Mouse (Mus musculus): Measurements from ENCODE around the gene Spink4. TPM values are rescaled to one million over a fixed set of nuclear protein-coding genes. Genes with fewer than 3 reads are reported as not detected.

Spink4 gene
- polyA plus RNA-seq, 1 experiment from 2014 or later = not detected

GRCm38 (mm10) chr4:40885166-40885525, 34.7 kb upstream of the Spink4 start:
- no peaks in the 10 kb centered on the region for H3K9me3 ChIP-seq
- no peak overlapping the region for H3K4me2 ChIP-seq
- WGBS = 78% methylated on average over 2 of the region's 2 CpGs
- no peak overlapping the region for H3K4me3 ChIP-seq (replicated peaks)
- H3K4me1 ChIP-seq (replicated peaks) = peaks cover 4% of the 10 kb centered on the region; the same call in 1 of the 2 replicates
- H3K27me3 ChIP-seq = no peaks in the 10 kb centered on the region
- no peak overlapping the region for H3K27ac ChIP-seq
- no peak for ATAC-seq (ENCODE audit: insufficient number of reproducible peaks, insufficient read depth, low FRiP score, low TSS enrichment, low read depth)
- no peaks in the 10 kb centered on the region for H3K36me3 ChIP-seq
- H3K9ac ChIP-seq (replicated peaks) = no peak overlapping the region

GRCm38 (mm10) chr4:40885883-40886282, 34.0 kb upstream of the Spink4 start:
- Histone ChIP-seq H3K27ac (no peak overlapping the region), H3K36me3 (no peaks in the 10 kb centered on the region), H3K9me3 (no peaks in the 10 kb centered on the region), H3K27me3 (no peaks in the 10 kb centered on the region), H3K4me1 (replicated peaks) (peaks cover 4% of the 10 kb centered on the region; the same call in 1 of the 2 replicates), H3K4me2 (no peak overlapping the region), H3K9ac (replicated peaks) (no peak overlapping the region), H3K4me3 (replicated peaks) (no peak overlapping the region)
- ATAC-seq (ENCODE audit: insufficient number of reproducible peaks, insufficient read depth, low FRiP score, low TSS enrichment, low read depth) = no peak
- 78% methylated on average over 4 of the region's 4 CpGs for WGBS

GRCm38 (mm10) chr4:40888839-40889238, 31.0 kb upstream of the Spink4 start:
- H3K27me3 ChIP-seq = no peaks in the 10 kb centered on the region
- ATAC-seq (ENCODE audit: insufficient number of reproducible peaks, insufficient read depth, low FRiP score, low TSS enrichment, low read depth) = no peak

GRCm38 (mm10) chr4:40889252-40889651, 30.6 kb upstream of the Spink4 start:
- Histone ChIP-seq H3K27ac (no peak overlapping the region), H3K36me3 (no peaks in the 10 kb centered on the region), H3K4me3 (replicated peaks) (no peak overlapping the region), H3K27me3 (no peaks in the 10 kb centered on the region), H3K9me3 (no peaks in the 10 kb centered on the region), H3K9ac (replicated peaks) (no peak overlapping the region), H3K4me1 (replicated peaks) (peaks cover 2% of the 10 kb centered on the region; the same call in 1 of the 2 replicates), H3K4me2 (no peak overlapping the region)
- 47% methylated on average over 3 of the region's 3 CpGs for WGBS
- ATAC-seq (ENCODE audit: insufficient number of reproducible peaks, insufficient read depth, low FRiP score, low TSS enrichment, low read depth) = no peak

More at GRCm38 (mm10) chr4:40888839-40889238, 31.0 kb upstream of the Spink4 start:
- no peak overlapping the region for H3K4me2 ChIP-seq
- no peak overlapping the region for H3K9ac ChIP-seq (replicated peaks)
- H3K36me3 ChIP-seq = no peaks in the 10 kb centered on the region
- 0 out of 2 replicates have a peak overlapping the region, but pooled peaks have one; percentile 29 for H3K27ac ChIP-seq
- H3K9me3 ChIP-seq = no peaks in the 10 kb centered on the region
- 80% methylated on average over 11 of the region's 11 CpGs for WGBS
- H3K4me1 ChIP-seq (replicated peaks) = peaks cover 4% of the 10 kb centered on the region; the same call in 1 of the 2 replicates
- H3K4me3 ChIP-seq (replicated peaks) = no peak overlapping the region

- no peaks in the 10 kb centered on the region for H3K36me3 ChIP-seq
- H3K27ac ChIP-seq = no peak overlapping the region
- no peak overlapping the region for H3K4me3 ChIP-seq (replicated peaks)
- H3K9ac ChIP-seq (replicated peaks) = no peak overlapping the region
- no peak for ATAC-seq (ENCODE audit: insufficient number of reproducible peaks, insufficient read depth, low FRiP score, low TSS enrichment, low read depth)
- H3K4me2 ChIP-seq = no peak overlapping the region
- H3K9me3 ChIP-seq = no peaks in the 10 kb centered on the region
- WGBS = 83% methylated on average over 4 of the region's 4 CpGs
- no peaks in the 10 kb centered on the region for H3K27me3 ChIP-seq
- no peaks in the 10 kb centered on the region for H3K4me1 ChIP-seq (replicated peaks)
Observed at GRCm38 (mm10) chr4:40889983-40890382, 29.9 kb upstream of the Spink4 start.

- Histone ChIP-seq H3K36me3 (no peaks in the 10 kb centered on the region), H3K27ac (no peak overlapping the region), H3K4me1 (replicated peaks) (no peaks in the 10 kb centered on the region), H3K4me2 (no peak overlapping the region), H3K27me3 (no peaks in the 10 kb centered on the region), H3K9ac (replicated peaks) (no peak overlapping the region), H3K4me3 (replicated peaks) (no peak overlapping the region), H3K9me3 (no peaks in the 10 kb centered on the region)
- ATAC-seq (ENCODE audit: insufficient number of reproducible peaks, insufficient read depth, low FRiP score, low TSS enrichment, low read depth) = no peak
- WGBS = 75% methylated on average over 5 of the region's 5 CpGs
Observed at GRCm38 (mm10) chr4:40891206-40891605, 28.6 kb upstream of the Spink4 start.

GRCm38 (mm10) chr4:40895118-40895517, 24.7 kb upstream of the Spink4 start:
- H3K27me3 ChIP-seq = no peaks in the 10 kb centered on the region
- no peaks in the 10 kb centered on the region for H3K36me3 ChIP-seq
- ATAC-seq (ENCODE audit: insufficient number of reproducible peaks, insufficient read depth, low FRiP score, low TSS enrichment, low read depth) = no peak
- WGBS = 92% methylated on average over 3 of the region's 3 CpGs
- no peak overlapping the region for H3K4me2 ChIP-seq
- H3K4me3 ChIP-seq (replicated peaks) = no peak overlapping the region
- H3K27ac ChIP-seq = no peak overlapping the region
- H3K4me1 ChIP-seq (replicated peaks) = peaks cover 9% of the 10 kb centered on the region; the same call in 1 of the 2 replicates
- no peak overlapping the region for H3K9ac ChIP-seq (replicated peaks)
- H3K9me3 ChIP-seq = no peaks in the 10 kb centered on the region

GRCm38 (mm10) chr4:40895646-40896045, 24.2 kb upstream of the Spink4 start:
- Histone ChIP-seq H3K4me1 (replicated peaks) (peaks cover 9% of the 10 kb centered on the region; the same call in 1 of the 2 replicates), H3K36me3 (no peaks in the 10 kb centered on the region), H3K4me2 (no peak overlapping the region), H3K9me3 (no peaks in the 10 kb centered on the region), H3K27ac (no peak overlapping the region), H3K27me3 (no peaks in the 10 kb centered on the region), H3K4me3 (replicated peaks) (no peak overlapping the region), H3K9ac (replicated peaks) (no peak overlapping the region)
- ATAC-seq (ENCODE audit: insufficient number of reproducible peaks, insufficient read depth, low FRiP score, low TSS enrichment, low read depth) = no peak
- 94% methylated on average over 2 of the region's 2 CpGs for WGBS

GRCm38 (mm10) chr4:40898476-40899044, 21.3 kb upstream of the Spink4 start:
- 79% methylated on average over 6 of the region's 6 CpGs for WGBS
- H3K36me3 ChIP-seq = no peaks in the 10 kb centered on the region
- no peak overlapping the region for H3K4me2 ChIP-seq
- H3K4me3 ChIP-seq (replicated peaks) = no peak overlapping the region
- no peaks in the 10 kb centered on the region for H3K27me3 ChIP-seq
- H3K9ac ChIP-seq (replicated peaks) = no peak overlapping the region
- H3K4me1 ChIP-seq (replicated peaks) = peaks cover 9% of the 10 kb centered on the region; the same call in 1 of the 2 replicates
- no peak for ATAC-seq (ENCODE audit: insufficient number of reproducible peaks, insufficient read depth, low FRiP score, low TSS enrichment, low read depth)
- no peaks in the 10 kb centered on the region for H3K9me3 ChIP-seq
- no peak overlapping the region for H3K27ac ChIP-seq

GRCm38 (mm10) chr4:40899264-40899663, 20.6 kb upstream of the Spink4 start:
- Histone ChIP-seq H3K27ac (no peak overlapping the region), H3K4me3 (replicated peaks) (no peak overlapping the region), H3K9me3 (no peaks in the 10 kb centered on the region), H3K27me3 (no peaks in the 10 kb centered on the region), H3K4me1 (replicated peaks) (peaks cover 9% of the 10 kb centered on the region; the same call in 1 of the 2 replicates), H3K4me2 (no peak overlapping the region), H3K9ac (replicated peaks) (no peak overlapping the region), H3K36me3 (no peaks in the 10 kb centered on the region)
- ATAC-seq (ENCODE audit: insufficient number of reproducible peaks, insufficient read depth, low FRiP score, low TSS enrichment, low read depth) = no peak
- 73% methylated on average over 2 of the region's 2 CpGs for WGBS

GRCm38 (mm10) chr4:40900071-40900470, 19.8 kb upstream of the Spink4 start:
- no peak overlapping the region for H3K9ac ChIP-seq (replicated peaks)
- H3K9me3 ChIP-seq = no peaks in the 10 kb centered on the region
- no peak overlapping the region for H3K27ac ChIP-seq
- 93% methylated on average over 3 of the region's 3 CpGs for WGBS
- no peak overlapping the region for H3K4me2 ChIP-seq
- H3K36me3 ChIP-seq = no peaks in the 10 kb centered on the region
- H3K27me3 ChIP-seq = no peaks in the 10 kb centered on the region
- H3K4me3 ChIP-seq (replicated peaks) = no peak overlapping the region
- peaks cover 9% of the 10 kb centered on the region; the same call in 1 of the 2 replicates for H3K4me1 ChIP-seq (replicated peaks)
- ATAC-seq (ENCODE audit: insufficient number of reproducible peaks, insufficient read depth, low FRiP score, low TSS enrichment, low read depth) = no peak

GRCm38 (mm10) chr4:40900612-40901011, 19.2 kb upstream of the Spink4 start:
- H3K9me3 ChIP-seq = no peaks in the 10 kb centered on the region
- ATAC-seq (ENCODE audit: insufficient number of reproducible peaks, insufficient read depth, low FRiP score, low TSS enrichment, low read depth) = no peak
- no peak overlapping the region for H3K27ac ChIP-seq
- H3K4me1 ChIP-seq (replicated peaks) = peaks cover 9% of the 10 kb centered on the region; the same call in 1 of the 2 replicates
- H3K36me3 ChIP-seq = no peaks in the 10 kb centered on the region
- no peak overlapping the region for H3K4me3 ChIP-seq (replicated peaks)
- H3K4me2 ChIP-seq = no peak overlapping the region
- WGBS = 89% methylated on average over 4 of the region's 4 CpGs
- no peak overlapping the region for H3K9ac ChIP-seq (replicated peaks)
- no peaks in the 10 kb centered on the region for H3K27me3 ChIP-seq
